Mouse (Mus musculus) common myeloid progenitor, adult 5-6 weeks (primary cell): ENCODE measurements at regions not wholly inside any gene's neighbourhood (a gene's known extent, or its start where the extent isn't known, plus 50 kb on each side); places are given as distances from the start of the nearest gene placed in this dataset.

Experiments
- ATAC-seq: replicated peaks from 2 replicates; pipeline ENCODE4 v1.8.0; 2016; ENCODE audit warnings: low read depth, mild to moderate bottlenecking, moderate TSS enrichment, inconsistent platforms; ENCODE audit not compliant: poor library complexity, severe bottlenecking

GRCm38 (mm10) chr15:74461935-74462334 lies 174.2 kb downstream of the Mroh4 start:
- no peak for ATAC-seq

GRCm38 (mm10) chr15:74459345-74459975 lies 176.7 kb downstream of the Mroh4 start:
- no peak for ATAC-seq

GRCm38 (mm10) chr15:74458940-74459339 lies 177.2 kb downstream of the Mroh4 start:
- ATAC-seq, result no peak

DNA sequence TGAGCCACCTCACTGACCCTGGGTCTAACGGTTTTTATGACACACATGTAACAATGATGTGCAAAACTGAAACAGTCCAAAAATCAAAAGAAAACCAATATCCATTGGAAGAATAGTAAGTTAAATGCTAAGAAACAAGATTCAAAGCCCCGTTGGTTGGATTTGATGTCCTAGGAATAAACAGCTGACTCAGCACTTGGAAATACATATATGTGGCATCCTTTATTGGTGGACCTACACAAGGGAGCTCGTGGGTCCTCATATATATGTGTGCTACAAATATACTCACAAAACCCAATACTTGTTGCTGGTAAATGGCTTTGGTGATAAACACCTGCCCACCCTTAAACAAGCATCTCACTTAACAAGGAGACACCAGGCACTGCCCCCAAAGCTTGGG lies 178.2 kb downstream of the Mroh4 start:
- no peak for ATAC-seq

- ATAC-seq, result no peak
Observed at GRCm38 (mm10) chr15:74456675-74457040, 179.5 kb downstream of the Mroh4 start.

- no peak for ATAC-seq
Observed at GRCm38 (mm10) chr15:74455921-74456674, 180.1 kb downstream of the Mroh4 start.

- no peak for ATAC-seq
Observed at GRCm38 (mm10) chr15:74454543-74454942, 181.6 kb downstream of the Mroh4 start.

- peak; percentile 58 for ATAC-seq
Observed at GRCm38 (mm10) chr15:74453810-74454209, 182.3 kb downstream of the Mroh4 start.

- no peak for ATAC-seq
Observed at GRCm38 (mm10) chr15:74452426-74452825, 183.7 kb downstream of the Mroh4 start.

GRCm38 (mm10) chr15:74441889-74442288 lies 194.3 kb downstream of the Mroh4 start:
- ATAC-seq, result no peak

- no peak for ATAC-seq
Observed at GRCm38 (mm10) chr15:74426989-74427388, 209.2 kb downstream of the Mroh4 start.

DNA sequence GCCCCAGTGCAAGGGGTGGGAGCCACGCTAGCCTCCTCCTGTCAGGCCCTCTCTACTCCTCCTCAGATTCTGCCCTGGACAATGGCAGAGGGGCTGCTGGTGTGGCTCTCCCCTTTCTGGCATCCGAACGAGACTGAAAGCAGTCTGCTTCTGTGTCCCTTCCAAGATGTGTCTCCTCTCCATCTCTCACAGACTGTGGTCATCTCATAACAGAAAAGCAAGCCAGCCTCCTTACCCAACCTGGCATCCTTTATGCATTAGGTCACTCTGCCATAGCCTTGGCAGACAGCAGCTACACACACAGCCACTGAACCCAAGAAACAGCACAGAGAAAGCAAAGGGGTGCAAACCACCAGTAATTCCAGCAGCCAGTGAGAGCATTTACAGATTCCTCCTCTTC lies 213.2 kb downstream of the Mroh4 start:
- no peak for ATAC-seq

DNA sequence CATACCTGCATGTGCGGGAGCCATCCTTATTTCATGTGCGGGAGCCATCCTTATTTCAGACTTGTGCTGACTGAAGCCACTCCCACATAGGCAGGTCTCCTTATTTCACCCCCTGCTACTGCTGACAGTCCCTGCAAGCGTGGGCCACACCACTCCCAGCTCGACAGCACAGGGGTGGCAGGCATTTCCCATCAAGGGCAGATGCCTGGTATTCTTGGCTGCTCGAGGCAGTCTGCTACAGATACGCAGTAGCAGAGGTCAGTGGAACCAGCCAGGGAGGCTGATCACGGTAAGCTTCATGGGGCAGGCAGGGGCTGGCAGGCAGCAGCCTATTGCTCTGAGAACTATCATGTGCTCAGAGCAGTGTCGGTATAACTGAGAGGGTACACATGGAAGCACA lies 215.6 kb downstream of the Mroh4 start:
- no peak for ATAC-seq

DNA sequence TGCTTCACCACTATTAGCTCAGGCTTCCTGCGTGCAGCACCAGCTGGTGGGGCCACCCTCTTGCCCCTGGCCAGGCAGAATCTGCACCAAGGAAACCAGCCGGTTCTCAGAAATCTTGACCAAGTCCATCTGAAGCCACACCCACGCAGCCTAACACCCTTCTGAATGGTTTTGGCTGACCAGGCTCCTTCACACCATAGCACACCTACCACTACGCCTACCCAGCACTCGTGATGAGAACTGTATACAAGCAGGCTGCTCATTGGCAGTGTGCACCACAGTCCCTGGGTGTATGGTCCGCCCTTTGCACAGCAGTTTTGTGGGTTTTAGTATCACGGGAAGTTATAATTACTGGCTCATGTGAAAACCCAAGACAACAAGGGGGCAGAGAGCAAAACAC lies 217.5 kb downstream of the Mroh4 start:
- ATAC-seq, result no peak

DNA sequence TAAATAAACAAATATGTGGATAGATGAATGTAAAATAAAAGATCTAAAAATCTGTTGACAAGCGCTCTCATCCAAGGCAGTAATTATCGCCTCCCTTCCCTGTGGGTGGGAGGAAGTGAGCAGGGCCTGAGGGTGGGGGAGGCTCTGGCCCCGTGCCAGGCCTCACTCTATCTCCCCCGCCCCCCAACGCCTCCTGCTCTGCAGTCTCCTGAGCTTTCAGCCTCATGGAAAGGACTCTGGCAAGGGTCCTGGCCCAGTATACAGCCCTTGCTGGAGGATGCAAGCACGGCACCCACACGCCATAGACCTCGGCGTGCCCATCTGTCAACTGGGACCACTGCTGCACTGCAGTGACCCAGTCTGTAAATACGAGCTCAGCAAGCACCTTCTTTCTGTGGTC lies 222.9 kb downstream of the Mroh4 start:
- ATAC-seq, result no peak

DNA sequence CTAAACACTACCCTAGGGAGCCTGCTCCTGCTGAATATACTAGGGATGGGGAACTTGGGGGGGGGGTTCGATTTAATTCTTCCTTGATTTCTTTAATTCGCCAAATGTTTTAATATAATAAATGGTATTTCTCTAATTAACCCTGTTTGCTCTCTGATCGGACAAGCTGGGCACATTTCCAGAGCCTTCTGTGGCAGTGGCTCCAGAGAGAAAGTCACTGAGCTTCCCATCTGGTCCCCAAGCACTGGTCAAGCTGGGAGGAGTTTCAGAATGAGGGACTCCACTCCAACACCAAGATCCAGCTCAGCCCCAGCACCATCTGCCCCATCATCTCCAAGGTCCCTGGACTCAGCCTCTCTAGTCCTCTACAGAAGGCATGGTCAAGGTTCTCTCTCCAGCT lies 223.9 kb downstream of the Mroh4 start:
- no peak for ATAC-seq

GRCm38 (mm10) chr15:74411097-74411496 lies 225.1 kb downstream of the Mroh4 start:
- 0 out of 2 replicates have a peak, but pooled peaks have one; percentile 42 for ATAC-seq

- ATAC-seq, result no peak
Observed at GRCm38 (mm10) chr15:74404866-74405265, 231.3 kb downstream of the Mroh4 start.

DNA sequence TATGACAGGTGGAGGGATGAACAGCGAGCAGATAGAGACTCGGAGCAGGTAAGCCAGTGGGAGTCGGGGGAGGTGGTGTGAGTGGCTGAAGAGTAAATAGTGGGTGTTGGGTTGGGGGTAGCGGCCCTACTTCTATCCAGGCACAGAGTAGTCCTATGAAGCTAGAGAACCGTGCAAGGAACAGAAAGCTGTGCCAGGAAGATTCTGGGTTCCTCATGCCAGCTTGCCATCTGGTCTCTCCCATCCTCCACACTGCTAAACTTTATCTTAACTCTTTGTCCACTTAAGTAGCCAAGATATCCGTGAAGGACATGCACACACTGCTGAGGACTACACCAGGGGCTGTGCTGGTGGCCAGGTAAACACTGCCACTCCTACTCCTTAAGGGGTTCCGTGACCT lies 234.9 kb downstream of the Mroh4 start:
- no peak for ATAC-seq

GRCm38 (mm10) chr15:74396029-74396428 lies 240.1 kb downstream of the Mroh4 start:
- no peak for ATAC-seq

GRCm38 (mm10) chr15:74387533-74387932 lies 248.6 kb downstream of the Mroh4 start:
- no peak for ATAC-seq

- no peak for ATAC-seq
Observed at GRCm38 (mm10) chr15:74382556-74382955, 253.6 kb downstream of the Mroh4 start.
